Mouse (Mus musculus) left cerebral cortex, adult 11 months (tissue): ENCODE results near the gene Cmip.
A peak's percentile ranks its signal among the peaks of the same experiment; 100 is the strongest.

Experiments
- DNase-seq: peaks from one replicate; pipeline ENCODE4 v3.0.0; 2022; ENCODE audit warnings: low spot score

The Cmip gene

GRCm38 (mm10) chr8:117257029-117257820, at the start of gene Cmip:
Gene Cmip (plus strand): TSS chr8:117257064.
- no peak for DNase-seq

- DNase-seq, result no peak
Observed at GRCm38 (mm10) chr8:117209150-117209549, 47.7 kb upstream of the Cmip start.

- DNase-seq, result no peak
Observed at GRCm38 (mm10) chr8:117212100-117212499, 44.8 kb upstream of the Cmip start.

GRCm38 (mm10) chr8:117217724-117218123, 39.1 kb upstream of the Cmip start:
- DNase-seq, result no peak

- no peak for DNase-seq
Observed at GRCm38 (mm10) chr8:117222396-117222795, 34.5 kb upstream of the Cmip start.

- peak; percentile 77 for DNase-seq
Observed at GRCm38 (mm10) chr8:117224630-117225029, 32.2 kb upstream of the Cmip start.

GRCm38 (mm10) chr8:117226306-117226705, 30.6 kb upstream of the Cmip start:
- no peak for DNase-seq

GRCm38 (mm10) chr8:117227339-117227738, 29.5 kb upstream of the Cmip start:
- DNase-seq, result no peak

- no peak for DNase-seq
Observed at GRCm38 (mm10) chr8:117233199-117233598, 23.7 kb upstream of the Cmip start.

GRCm38 (mm10) chr8:117236531-117236930, 20.3 kb upstream of the Cmip start:
- DNase-seq, result no peak

GRCm38 (mm10) chr8:117240326-117240725, 16.5 kb upstream of the Cmip start:
- DNase-seq, result no peak

GRCm38 (mm10) chr8:117240841-117241494, 15.9 kb upstream of the Cmip start:
- DNase-seq, result no peak

GRCm38 (mm10) chr8:117241848-117242247, 15.0 kb upstream of the Cmip start:
- DNase-seq, result no peak

- DNase-seq, result no peak
Observed at GRCm38 (mm10) chr8:117242286-117242685, 14.6 kb upstream of the Cmip start.

- no peak for DNase-seq
Observed at GRCm38 (mm10) chr8:117244601-117245000, 12.3 kb upstream of the Cmip start.

- no peak for DNase-seq
Observed at GRCm38 (mm10) chr8:117248341-117248740, 8.5 kb upstream of the Cmip start.

GRCm38 (mm10) chr8:117251086-117251681, 5.7 kb upstream of the Cmip start:
- no peak for DNase-seq

- DNase-seq, result no peak
Observed at GRCm38 (mm10) chr8:117252650-117253049, 4.2 kb upstream of the Cmip start.

GRCm38 (mm10) chr8:117253390-117254269, 3.2 kb upstream of the Cmip start:
- no peak for DNase-seq

- DNase-seq, result no peak
Observed at GRCm38 (mm10) chr8:117254496-117254895, 2.4 kb upstream of the Cmip start.

- peak; percentile 91 for DNase-seq
Observed at GRCm38 (mm10) chr8:117256292-117256938, 449 bp upstream of the Cmip start.
